Mouse (Mus musculus) small intestine, adult 2 months (tissue): Measurements from ENCODE around the gene Rangap1.

Experiments used
- CTCF ChIP-seq: fragments of 200-500 bp; IDR thresholded peaks from 2 replicates; pipeline ENCODE4 v1.5.1; 2012; ENCODE audit warnings: low read depth, mild to moderate bottlenecking, control low read depth, inconsistent platforms, low read length, moderate library complexity, mixed read lengths; ENCODE audit not compliant: insufficient replicate concordance, insufficient read length; ENCODE audit errors: extremely low read depth
- POLR2A ChIP-seq: fragments of 200-500 bp; IDR thresholded peaks from 2 replicates; pipeline ENCODE4 v1.6.1; 2012; ENCODE audit warnings: low read depth, mild to moderate bottlenecking, control low read depth, inconsistent platforms, low read length, moderate library complexity

- TF ChIP-seq CTCF (no peak), POLR2A (no peak)
Measured at GRCm38 (mm10) chr15:81718336-81719138, 26.8 kb downstream of the Rangap1 start.
